Comparison of ENCODE assay signal across 11 mouse cellular contexts in the genomic region with DNA sequence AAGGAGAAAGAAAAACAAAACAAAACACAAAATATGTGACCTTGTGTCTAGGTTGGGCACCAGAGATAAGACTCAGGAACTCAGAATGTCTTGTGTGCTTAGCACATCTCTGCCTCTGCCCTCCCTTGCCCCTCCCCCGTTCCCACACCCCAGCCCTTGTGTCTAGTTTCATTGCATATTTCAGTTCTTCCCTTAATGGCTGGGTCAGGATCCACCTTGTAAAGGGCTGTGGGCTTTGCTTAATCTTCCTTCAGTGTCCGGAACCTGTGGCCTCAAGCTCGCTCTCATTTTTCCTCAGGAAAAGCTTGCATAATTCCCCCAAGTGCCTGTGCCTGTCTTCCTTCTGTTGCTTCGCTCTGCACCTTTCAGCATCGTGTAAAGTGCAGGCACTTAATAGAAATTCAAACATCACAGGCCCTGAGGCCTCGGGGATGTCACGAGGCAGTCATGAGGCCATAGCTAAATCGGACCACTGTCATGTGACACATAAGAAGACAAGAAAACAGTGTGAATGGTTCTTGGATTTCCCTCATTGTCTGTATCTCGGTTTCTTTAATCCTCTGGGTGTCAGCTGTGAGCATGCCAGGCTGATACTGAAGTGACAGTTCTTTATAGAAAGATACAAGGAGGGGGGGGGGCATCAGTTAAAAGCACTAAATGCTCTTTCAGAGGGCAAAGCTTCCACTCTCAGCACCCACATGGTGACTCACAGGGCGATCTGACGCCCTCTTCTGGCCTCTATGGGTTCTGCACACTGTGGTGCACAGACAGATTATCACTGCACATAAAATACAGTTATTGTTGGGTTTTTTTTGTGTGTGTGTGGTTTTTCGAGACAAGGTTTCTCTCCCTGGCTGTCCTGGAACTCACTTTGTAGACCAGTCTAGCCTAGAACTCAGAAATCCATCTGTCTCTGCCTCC. TPM values are rescaled to one million over a fixed set of nuclear protein-coding genes. Genes with fewer than 3 reads are reported as not detected.
DNase-seq lines count a peak whose midpoint lies in the region; ATAC-seq and TF ChIP-seq lines count a peak whose summit lies in the region.
"Had no signal": no experiment of that assay in that cellular context is flagged by ENCODE, and none has a peak within 500 bp of the region (broad histone marks: within the 10 kb centered on the region; RNA-seq: fewer than 3 reads in every experiment).

No protein-coding gene starts in this region.

- 54% methylated on average over 12 of the region's 12 CpGs for WGBS in heart, embryonic 11.5 days (ENCODE audit: insufficient replicate concordance)
- 52% methylated on average over 12 of the region's 12 CpGs for WGBS in bone marrow, adult 2 months
- WGBS in macrophage (ENCODE audit: missing documents), result 47% methylated on average over 12 of the region's 12 CpGs

- TF ChIP-seq POLR2A in bone marrow, adult 2 months (IDR thresholded peaks at IDR 0.05; ENCODE audit: borderline replicate concordance, control insufficient read depth, low read depth, low read length), result no peak

- peak; percentile 30; the same call in 1 of the 2 replicates for TF ChIP-seq CTCF in bone marrow, adult 2 months (IDR thresholded peaks at IDR 0.05; ENCODE audit: control insufficient read depth, insufficient read depth, low read length)

- peaks cover 87% of the 10 kb centered on the region for H3K79me2 ChIP-seq in macrophage (ENCODE audit: inconsistent target)

- intact Hi-C loops in left cerebral cortex, postnatal 4 days (cut with DNase I), result no loop called here

- peaks cover 4% of the 10 kb centered on the region; the same call in 1 of the 2 replicates for H3K4me1 ChIP-seq in heart, embryonic 11.5 days (ENCODE audit: control insufficient read depth, insufficient read depth, low read length)
- H3K4me1 ChIP-seq in bone marrow, adult 2 months (ENCODE audit: control insufficient read depth, insufficient read depth, low read length), result peaks cover 7% of the 10 kb centered on the region; the same call in 1 of the 2 replicates

- 0 out of 2 replicates have a peak overlapping the region, but pooled peaks have one; percentile 25 for H3K27ac ChIP-seq in heart, embryonic 11.5 days (ENCODE audit: low read depth, low read length)
- no peak overlapping the region; the same call in 1 of the 2 replicates for H3K27ac ChIP-seq in bone marrow, adult 2 months (ENCODE audit: control insufficient read depth, insufficient read depth, low read depth, low read length, poor library complexity)
- peak overlapping the region; percentile 96 for H3K27ac ChIP-seq in macrophage

- H3K9ac ChIP-seq in heart, embryonic 11.5 days (ENCODE audit: low read depth, low read length), result no peak overlapping the region

- no peaks in the 10 kb centered on the region for H3K27me3 ChIP-seq in heart, embryonic 11.5 days (ENCODE audit: control insufficient read depth, insufficient read depth, low read length)

- no peak for DNase-seq in heart, adult 9 months (ENCODE audit: low spot score in 2 of 2)
- DNase-seq in 416B (ENCODE audit: low read depth), result peak; percentile 90
- no peak for DNase-seq in left cerebral cortex, postnatal 4 days
- no peak for DNase-seq in thymus, postnatal 10 days (ENCODE audit: low spot score in 2 of 2)
- no peak for DNase-seq in adrenal gland, postnatal 25 days
- DNase-seq: thymus, adult 18-20 months had no signal

- no peak overlapping the region for H3K4me3 ChIP-seq in heart, embryonic 11.5 days (ENCODE audit: low read depth, low read length)
- no peak overlapping the region for H3K4me3 ChIP-seq in bone marrow, adult 2 months (replicated peaks; ENCODE audit: control insufficient read depth, low read depth, low read length)
- H3K4me3 ChIP-seq in macrophage (ENCODE audit: inconsistent target), result no peak overlapping the region

- ATAC-seq in heart, embryonic 11.5 days (replicated peaks; ENCODE audit: insufficient number of reproducible peaks, low FRiP score, low TSS enrichment), result no peak
- ATAC-seq: CD4-positive, CD25-positive, alpha-beta regulatory T cell, adult 4 months had no signal

- H3K9me3 ChIP-seq in heart, embryonic 11.5 days (replicated peaks; ENCODE audit: control insufficient read depth, low read length), result no peaks in the 10 kb centered on the region

- H3K4me2 ChIP-seq in heart, embryonic 11.5 days, result no peak overlapping the region

- H3K36me3 ChIP-seq in heart, embryonic 11.5 days (ENCODE audit: control insufficient read depth, insufficient read depth, low read length), result no peaks in the 10 kb centered on the region
- no peaks in the 10 kb centered on the region for H3K36me3 ChIP-seq in macrophage (ENCODE audit: inconsistent target)

RNA-seq across cellular contexts. Expression of gene Rpl3, which starts 14.1 kb away (rescaled TPM):
- 861 and 879 TPM in 2 replicates for polyA plus RNA-seq in heart, embryonic 11.5 days (2014; fragmentation: Nextera tagmentation; extraction: Ambion mirVana)
- 708 and 1,315 TPM in 2 replicates for polyA plus RNA-seq in bone marrow, adult 2 months (2011; ENCODE audit: insufficient read depth, insufficient read length, low replicate concordance, missing spikeins)
- total RNA-seq in macrophage (2018; cell fraction: chromatin; rRNA removed), result 100 to 1,000 TPM in 24 of 26 experiments, 10 to 100 TPM in 2; 70.8 to 495 (median 240) TPM
- 100 to 1,000 TPM; 413 to 862 (median 571) TPM for total RNA-seq in macrophage (2018; cell fraction: cytosol; rRNA removed)
- 100 to 1,000 TPM; 139 to 883 (median 221) TPM for total RNA-seq in macrophage (2018; cell fraction: nucleus; rRNA removed)
- 633 to 940 TPM (median 770 TPM) in 3 replicates for polyA plus RNA-seq in macrophage (2018)
- 100 to 1,000 TPM; 535 to 552 TPM for total RNA-seq in left cerebral cortex, postnatal 4 days (2021)
- total RNA-seq in adrenal gland, postnatal 25 days (2021), result 485 and 642 TPM in 2 replicates

RNA-seq across cellular contexts. Expression of gene Syngr1, which starts 14.6 kb away (rescaled TPM):
- polyA plus RNA-seq in heart, embryonic 11.5 days (2014; fragmentation: Nextera tagmentation; extraction: Ambion mirVana), result 15.2 and 20.7 TPM in 2 replicates
- 10.7 and 13.4 TPM in 2 replicates for polyA plus RNA-seq in bone marrow, adult 2 months (2011; ENCODE audit: insufficient read depth, insufficient read length, low replicate concordance, missing spikeins)
- 100 to 1,000 TPM in 11 of 26 experiments, 10 to 100 TPM in 14, 1 to 10 TPM in 1; 8.5 to 192 (median 76.8) TPM for total RNA-seq in macrophage (2018; cell fraction: chromatin; rRNA removed)
- 100 to 1,000 TPM; 185 to 377 (median 258) TPM for total RNA-seq in macrophage (2018; cell fraction: cytosol; rRNA removed)
- total RNA-seq in macrophage (2018; cell fraction: nucleus; rRNA removed), result 100 to 1,000 TPM in 19 of 26 experiments, 10 to 100 TPM in 7; 29.5 to 228 (median 114) TPM
- 139 to 428 TPM (median 314 TPM) in 3 replicates for polyA plus RNA-seq in macrophage (2018)
- total RNA-seq in left cerebral cortex, postnatal 4 days (2021), result 100 to 1,000 TPM; 175 to 191 TPM
- 22.2 and 27.6 TPM in 2 replicates for total RNA-seq in adrenal gland, postnatal 25 days (2021)
- total RNA-seq: monocyte, adult 5-6 weeks had no signal

RNA-seq across cellular contexts. Expression of gene Tab1, which starts 27.2 kb away (rescaled TPM):
- polyA plus RNA-seq in heart, embryonic 11.5 days (2014; fragmentation: Nextera tagmentation; extraction: Ambion mirVana), result 18.8 and 25.1 TPM in 2 replicates
- 17.0 and 26.6 TPM in 2 replicates for polyA plus RNA-seq in bone marrow, adult 2 months (2011; ENCODE audit: insufficient read depth, insufficient read length, low replicate concordance, missing spikeins)
- 10 to 100 TPM in 21 of 26 experiments, 1 to 10 TPM in 5; 4.6 to 61.0 (median 34.9) TPM for total RNA-seq in macrophage (2018; cell fraction: chromatin; rRNA removed)
- 10 to 100 TPM in 12 of 26 experiments, 1 to 10 TPM in 14; 1.2 to 15.4 (median 9.5) TPM for total RNA-seq in macrophage (2018; cell fraction: cytosol; rRNA removed)
- total RNA-seq in macrophage (2018; cell fraction: nucleus; rRNA removed), result 10 to 100 TPM in 18 of 26 experiments, 1 to 10 TPM in 8; 4.1 to 64.7 (median 23.5) TPM
- 10.5 to 14.4 TPM (median 12.8 TPM) in 3 replicates for polyA plus RNA-seq in macrophage (2018)
- 10 to 100 TPM; 27.7 to 36.2 TPM for total RNA-seq in left cerebral cortex, postnatal 4 days (2021)
- total RNA-seq in adrenal gland, postnatal 25 days (2021), result 20.5 and 26.7 TPM in 2 replicates
